Mouse (Mus musculus) macrophage (primary cell): ENCODE data around the gene Tubg2. TPM values are rescaled to one million over a fixed set of nuclear protein-coding genes. Genes with fewer than 3 reads are reported as not detected.
"Not testable (repeated sequence)": the region's sequence is repeated elsewhere in the genome, so short reads cannot be mapped to it uniquely, and the experiment has no call there.

Experiments used
- H3K27ac ChIP-seq: fragments of 350-480 bp; formaldehyde crosslinking; 2 replicates; pipeline ENCODE4 v1.9.0; 2021
- H3K36me3 ChIP-seq: fragments of 350-480 bp; formaldehyde crosslinking; 2 replicates; pipeline ENCODE4 v1.9.0; 2021; ENCODE audit errors: inconsistent target
- H3K4me3 ChIP-seq: fragments of 350-480 bp; formaldehyde crosslinking; 2 replicates; pipeline ENCODE4 v1.9.0; 2021; ENCODE audit errors: inconsistent target
- H3K79me2 ChIP-seq: fragments of 350-480 bp; formaldehyde crosslinking; 2 replicates; pipeline ENCODE4 v1.9.0; 2021; ENCODE audit errors: inconsistent target
- WGBS: methylation state at CpG from one replicate; pipeline ENCODE4 v1.1.7; 2026; ENCODE audit warnings: inconsistent platforms; ENCODE audit not compliant: missing documents; 5-methylcytosine and 5-hydroxymethylcytosine counted together
- polyA plus RNA-seq: library from polyadenylated mRNA; stranded (reverse); fragments of 250-400 nt; gene quantifications from 3 replicates; pipeline ENCODE4 v1.2.4, GENCODE M21; 2018; ENCODE audit warnings: inconsistent platforms
- total RNA-seq, 78 experiments: library from RNA; depleted of rRNA; stranded (reverse); fragments of 250-400 nt; gene quantifications; 1 replicate in 9 of 78; 2 replicates in 24 of 78; 3 replicates in 43 of 78; 4 replicates in 2 of 78; pipeline ENCODE4 v1.2.4; 2018; ENCODE audit warnings: inconsistent platforms in 56 of 78

The Tubg2 gene
- under 1 TPM in 1 of 26 experiments, not detected in 25; 0.76 TPM for total RNA-seq (2018; cell fraction: chromatin; rRNA removed)
- under 1 TPM in 16 of 26 experiments, not detected in 10; 0.05 to 0.40 (median 0.13) TPM for total RNA-seq (2018; cell fraction: cytosol; rRNA removed)
- under 1 TPM in 1 of 26 experiments, not detected in 25; 0.30 TPM for total RNA-seq (2018; cell fraction: nucleus; rRNA removed)
- 0.13 TPM in 1 of 3 replicates, not detected in the others for polyA plus RNA-seq

DNA sequence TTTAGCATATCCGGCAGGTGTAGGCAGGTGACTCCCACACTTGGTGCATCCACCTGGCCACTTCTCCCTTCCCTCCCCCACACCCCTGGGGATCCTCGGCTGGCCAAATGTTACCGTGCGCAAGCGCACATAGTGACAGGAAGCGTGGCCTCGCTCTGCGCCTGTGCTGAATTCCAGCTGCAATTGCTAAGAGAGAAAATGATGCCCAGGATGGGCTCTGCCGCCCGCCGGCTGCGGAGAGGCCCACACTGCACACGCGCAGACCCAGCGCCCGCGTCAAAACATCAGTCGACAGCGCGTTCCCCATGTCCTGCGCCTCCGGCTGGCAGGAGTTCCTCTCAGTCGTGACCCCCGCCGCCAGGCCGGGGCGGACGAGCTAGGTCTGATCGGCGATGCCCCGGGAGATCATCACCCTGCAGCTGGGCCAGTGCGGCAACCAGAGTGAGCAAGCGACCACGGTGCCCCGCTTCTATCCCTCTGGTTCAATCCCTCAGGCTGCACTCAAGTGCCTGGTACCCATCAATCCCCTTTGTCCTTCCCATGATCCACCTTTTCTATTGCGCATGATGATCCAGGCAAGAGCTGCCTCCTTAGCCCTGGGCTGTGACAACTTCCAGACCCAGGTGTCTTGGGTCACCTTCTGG, at the start of gene Tubg2:
Tubg2 (plus strand) TSS at position 180 of the 644 bp plus-strand sequence.
- H3K36me3 ChIP-seq, result no peaks in the 10 kb centered on the region
- H3K79me2 ChIP-seq, result no peaks in the 10 kb centered on the region
- 9% methylated on average over 36 of the region's 36 CpGs for WGBS
- H3K27ac ChIP-seq, result no peak within 1 kb of the TSS
- H3K4me3 ChIP-seq, result no peak within 1 kb of the TSS

- Histone ChIP-seq H3K4me3 (no peak overlapping the region), H3K79me2 (peaks cover 100% of the 10 kb centered on the region), H3K36me3 (peaks cover 18% of the 10 kb centered on the region; the same call in 1 of the 2 replicates), H3K27ac (no peak overlapping the region)
- 87% methylated on average over 4 of the region's 4 CpGs for WGBS
These were observed 46.4 kb upstream of the Tubg2 start for GRCm38 (mm10) chr11:101109351-101109750.

DNA sequence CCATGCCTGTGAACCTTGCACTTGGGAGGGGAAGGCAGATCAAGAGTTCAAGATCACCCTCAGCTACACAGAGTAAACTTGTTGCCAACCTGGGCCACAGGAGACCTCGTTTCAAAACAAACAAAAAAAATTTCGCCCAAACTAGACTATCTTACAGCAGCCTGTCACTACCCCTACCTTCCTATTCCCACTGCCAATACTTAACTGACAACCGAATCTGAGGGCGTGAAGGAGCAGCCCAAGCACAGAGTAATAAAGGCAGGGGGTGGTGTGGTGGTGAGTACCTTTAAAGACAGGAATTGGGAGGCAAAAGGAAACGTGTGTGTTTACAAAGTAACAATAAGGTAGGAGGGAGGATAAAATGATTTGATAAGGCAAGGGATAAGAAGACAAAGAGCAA, 45.0 kb upstream of the Tubg2 start:
- Histone ChIP-seq H3K79me2 (peaks cover 98% of the 10 kb centered on the region), H3K4me3 (no peak overlapping the region), H3K36me3 (peaks cover 6% of the 10 kb centered on the region; the same call in 1 of the 2 replicates), H3K27ac (no peak overlapping the region)
- 95% methylated on average over 5 of the region's 5 CpGs for WGBS

DNA sequence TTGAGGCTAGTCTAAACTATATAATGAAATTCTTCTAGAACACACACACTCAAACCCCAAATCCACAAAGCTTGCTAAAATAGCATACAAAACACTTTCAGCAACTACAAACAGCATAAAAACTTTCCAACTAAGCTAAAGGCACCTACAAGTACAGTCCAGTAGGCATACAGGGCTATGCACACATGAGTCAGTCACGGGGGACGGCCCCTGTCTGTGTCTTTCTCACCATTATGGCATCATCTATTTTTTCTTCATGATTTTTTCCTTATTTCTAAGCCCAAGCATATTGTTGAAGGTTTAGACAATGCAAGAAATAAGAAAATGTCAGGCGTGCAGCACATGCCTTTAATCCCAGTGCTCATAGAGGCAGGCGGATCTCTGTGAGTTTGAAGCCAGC, 44.5 kb upstream of the Tubg2 start:
- 94% methylated on average over 4 of the region's 4 CpGs for WGBS
- Histone ChIP-seq H3K27ac (no peak overlapping the region), H3K36me3 (peaks cover under 1% of the 10 kb centered on the region; the same call in 1 of the 2 replicates)

GRCm38 (mm10) chr11:101112186-101112585, 43.5 kb upstream of the Tubg2 start:
- no peak overlapping the region for H3K27ac ChIP-seq
- no peak overlapping the region for H3K4me3 ChIP-seq
- H3K36me3 ChIP-seq, result no peaks in the 10 kb centered on the region
- H3K79me2 ChIP-seq, result peaks cover 96% of the 10 kb centered on the region
- WGBS, result 94% methylated on average over 3 of the region's 3 CpGs

More for the DNA sequence above, 44.5 kb upstream of the Tubg2 start:
- Histone ChIP-seq H3K4me3 (no peak overlapping the region), H3K79me2 (peaks cover 96% of the 10 kb centered on the region)

GRCm38 (mm10) chr11:101115564-101115963, 40.1 kb upstream of the Tubg2 start:
- Histone ChIP-seq H3K4me3 (no peak overlapping the region), H3K27ac (peak overlapping the region; percentile 85), H3K36me3 (no peaks in the 10 kb centered on the region), H3K79me2 (peaks cover 87% of the 10 kb centered on the region)
- whole genome bisulfite sequencing, result 0% methylated on average over 2 of the region's 2 CpGs

DNA sequence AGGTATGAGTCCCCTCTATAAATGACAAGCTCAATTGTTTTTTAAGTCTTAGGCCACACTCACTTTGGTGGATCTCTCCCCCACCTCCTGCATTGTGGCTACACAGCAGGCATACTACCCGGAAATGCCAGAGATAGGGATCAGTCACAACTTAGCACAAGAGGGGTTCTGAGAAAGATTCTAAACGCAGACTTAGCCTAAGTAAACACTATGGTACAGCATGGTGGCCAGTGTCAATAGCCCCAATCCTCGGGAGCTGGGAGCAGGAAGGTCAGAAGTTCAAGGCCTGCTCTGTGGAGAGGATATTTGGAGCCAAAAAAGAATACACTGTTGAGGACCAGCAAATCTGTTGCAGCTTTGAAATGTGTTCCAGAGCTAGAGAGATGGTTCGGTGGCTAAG, 37.6 kb upstream of the Tubg2 start:
- 50% methylated on average over 4 of the region's 4 CpGs for WGBS
- Histone ChIP-seq H3K27ac (peak overlapping the region; percentile 64), H3K79me2 (peaks cover 71% of the 10 kb centered on the region), H3K36me3 (0 out of 2 replicates have a peak, but pooled peaks cover 2% of the 10 kb centered on the region), H3K4me3 (peak overlapping the region; percentile 96)

GRCm38 (mm10) chr11:101119131-101119760, 36.5 kb upstream of the Tubg2 start:
- peak overlapping the region; percentile 96 for H3K4me3 ChIP-seq
- WGBS, result under 1% methylated on average over 37 of the region's 39 CpGs
- H3K27ac ChIP-seq, result peak overlapping the region; percentile 64
- peaks cover 60% of the 10 kb centered on the region for H3K79me2 ChIP-seq
- H3K36me3 ChIP-seq, result peaks cover 11% of the 10 kb centered on the region; the same call in 1 of the 2 replicates

DNA sequence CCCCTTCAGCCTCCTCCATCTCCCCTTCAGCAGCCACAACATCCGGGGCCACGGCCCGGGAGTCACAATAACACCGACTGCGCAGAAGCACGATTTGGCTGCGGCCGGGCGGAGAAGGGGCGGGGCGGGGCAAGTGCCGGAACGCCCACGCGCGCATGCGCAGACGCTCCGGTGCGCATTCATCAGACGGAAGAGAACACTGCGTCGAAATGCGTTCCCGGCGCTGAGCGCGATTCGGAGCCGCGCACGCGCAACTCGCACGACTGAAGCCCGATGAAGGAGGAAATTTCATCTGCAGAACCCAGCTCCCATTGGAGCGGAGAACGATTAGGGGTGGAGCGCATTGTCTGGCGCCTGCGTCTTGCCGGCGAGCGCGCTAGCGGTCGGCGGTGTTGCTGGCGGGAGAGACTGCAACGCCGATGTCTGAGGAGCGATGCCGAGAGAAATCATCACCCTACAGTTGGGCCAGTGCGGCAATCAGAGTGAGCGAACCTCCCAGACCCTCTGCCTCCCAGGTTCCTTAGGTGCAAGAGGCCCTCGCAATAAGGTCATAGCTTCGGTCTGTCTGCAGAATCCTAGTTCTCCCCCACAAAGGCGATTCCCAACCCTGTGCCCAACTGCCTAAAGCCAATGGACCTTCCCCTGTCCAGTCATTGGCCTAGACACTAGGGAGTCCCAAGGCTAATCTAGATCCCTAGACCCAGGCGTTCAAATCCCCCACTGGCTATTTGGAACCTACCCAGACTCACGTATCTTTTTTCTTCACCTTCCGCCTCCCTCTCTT, 35.8 kb upstream of the Tubg2 start, which contains the start of the genes Retreg3 and Tubg1:
Retreg3 (minus strand) TSS at position 133 of the 784 bp plus-strand sequence.
Tubg1 (plus strand) TSS at position 178 of the 784 bp plus-strand sequence.
- Histone ChIP-seq H3K27ac (peak within 1 kb of the TSS; percentile 64), H3K4me3 (peak within 1 kb of the TSS; percentile 96), H3K36me3 (peaks cover 11% of the 10 kb centered on the region; the same call in 1 of the 2 replicates), H3K79me2 (peaks cover 53% of the 10 kb centered on the region)
- WGBS, result 1% methylated on average over 49 of the region's 61 CpGs

DNA sequence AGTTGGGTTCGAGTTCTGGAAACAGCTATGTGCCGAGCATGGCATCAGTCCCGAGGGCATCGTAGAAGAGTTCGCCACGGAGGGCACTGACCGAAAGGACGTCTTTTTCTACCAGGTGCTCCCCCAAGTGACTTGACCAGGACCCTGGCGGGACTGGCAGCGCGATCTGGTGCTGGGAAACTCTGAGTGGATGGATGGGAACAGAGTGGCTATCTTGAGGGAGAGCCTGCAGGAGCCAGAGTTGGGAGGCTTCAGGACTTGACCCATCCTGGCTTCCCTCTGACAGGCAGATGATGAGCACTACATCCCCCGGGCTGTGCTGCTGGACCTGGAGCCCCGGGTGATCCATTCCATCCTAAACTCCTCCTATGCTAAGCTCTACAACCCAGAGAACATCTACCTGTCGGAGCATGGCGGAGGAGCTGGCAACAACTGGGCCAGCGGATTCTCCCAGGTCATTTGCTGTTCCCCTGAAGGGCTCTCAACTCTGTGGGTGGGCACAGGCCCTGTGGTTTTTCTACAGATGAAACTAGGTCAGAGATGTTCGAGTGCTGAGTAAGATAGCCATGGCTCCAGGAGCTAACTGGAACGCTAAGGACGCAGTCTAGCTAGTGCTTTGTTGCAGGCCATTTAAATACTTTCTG, 35.0 kb upstream of the Tubg2 start:
- Histone ChIP-seq H3K4me3 (peak overlapping the region; percentile 80), H3K36me3 (peaks cover 16% of the 10 kb centered on the region; the same call in 1 of the 2 replicates), H3K27ac (peak overlapping the region; percentile 62), H3K79me2 (peaks cover 47% of the 10 kb centered on the region)
- 32% methylated on average over 19 of the region's 19 CpGs for WGBS

DNA sequence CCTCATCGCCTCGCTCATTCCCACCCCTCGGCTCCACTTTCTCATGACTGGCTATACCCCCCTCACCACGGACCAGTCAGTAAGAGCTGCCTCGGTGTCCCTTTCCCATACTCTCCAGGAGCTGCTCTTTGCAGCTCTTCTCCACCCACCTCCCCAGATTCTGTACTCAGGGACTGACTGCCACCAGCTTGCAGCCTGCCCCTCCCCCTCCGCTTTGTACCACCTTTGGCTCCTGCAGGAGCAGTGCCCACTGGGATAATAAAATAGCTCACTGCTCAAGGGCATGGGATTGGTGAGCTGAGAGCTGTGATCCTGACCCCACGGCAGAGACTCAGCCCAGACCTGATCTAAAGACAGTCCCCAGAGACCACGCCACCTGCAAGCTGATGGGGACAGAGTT, 31.2 kb upstream of the Tubg2 start:
- peaks cover 26% of the 10 kb centered on the region; the same call in 1 of the 2 replicates for H3K36me3 ChIP-seq
- not testable (repeated sequence) for H3K4me3 ChIP-seq, H3K27ac ChIP-seq
- 92% methylated on average over 5 of the region's 8 CpGs for WGBS
- peaks cover 11% of the 10 kb centered on the region for H3K79me2 ChIP-seq

- H3K4me3 ChIP-seq, H3K27ac ChIP-seq: not testable (repeated sequence)
- Histone ChIP-seq H3K79me2 (peaks cover 10% of the 10 kb centered on the region), H3K36me3 (peaks cover 26% of the 10 kb centered on the region; the same call in 1 of the 2 replicates)
- WGBS, result 83% methylated on average over 2 of the region's 9 CpGs
These were observed 30.7 kb upstream of the Tubg2 start for GRCm38 (mm10) chr11:101125008-101125407.

- Histone ChIP-seq H3K36me3 (peaks cover 26% of the 10 kb centered on the region; the same call in 1 of the 2 replicates), H3K79me2 (no peaks in the 10 kb centered on the region), H3K27ac (no peak overlapping the region), H3K4me3 (no peak overlapping the region)
- WGBS, result 100% methylated on average over 1 of the region's 1 CpGs
These were observed 28.6 kb upstream of the Tubg2 start for GRCm38 (mm10) chr11:101127075-101127474.
